Mouse (Mus musculus) MEL (cell line): Measurements from ENCODE around the gene Klhdc8a. TPM values are rescaled to one million over a fixed set of nuclear protein-coding genes. Genes with fewer than 3 reads are reported as not detected.
A peak's percentile ranks its signal among the peaks of the same experiment; 100 is the strongest.

Experiments
- DNase-seq: peaks from one replicate; pipeline ENCODE4 v3.0.0; 2011; ENCODE audit warnings: low read depth, low spot score
- H3K27ac ChIP-seq: 2 replicates; pipeline ENCODE4 v1.5.1; 2012; ENCODE audit warnings: low read depth, mild to moderate bottlenecking, control low read depth, low read length, moderate library complexity; ENCODE audit not compliant: control insufficient read depth
- H3K27me3 ChIP-seq, 2 experiments: fragments of 150-350 bp in 1 of 2; sonication (generic) in 1 of 2; 2 replicates each; pipeline ENCODE4 v1.6.1; 2012; ENCODE audit warnings: low read length in 2 of 2, mild to moderate bottlenecking in 2 of 2, improper control_type of control experiment in 1 of 2, moderate library complexity in 1 of 2; ENCODE audit not compliant: insufficient read depth in 2 of 2, control insufficient read depth in 1 of 2
- H3K36me3 ChIP-seq, 2 experiments: 2 replicates each; pipeline ENCODE4 v1.6.1; 2012 to 2014; ENCODE audit warnings: low read length in 2 of 2, improper control_type of control experiment in 1 of 2, inconsistent platforms in 1 of 2, mild to moderate bottlenecking in 1 of 2; ENCODE audit not compliant: insufficient read depth in 2 of 2, control insufficient read depth in 1 of 2
- H3K4me1 ChIP-seq, 2 experiments: fragments of 150-350 bp in 1 of 2; sonication (generic) in 1 of 2; 2 replicates each; pipeline ENCODE4 v1.6.1; 2012; ENCODE audit warnings: low read length in 2 of 2, improper control_type of control experiment in 1 of 2, mild to moderate bottlenecking in 1 of 2; ENCODE audit not compliant: insufficient read depth in 2 of 2, control insufficient read depth in 1 of 2
- H3K4me3 ChIP-seq, 2 experiments: fragments of 150-350 bp in 1 of 2; sonication (generic) in 1 of 2; 2 replicates each; pipeline ENCODE4 v1.5.1; 2012; ENCODE audit warnings: low read depth in 2 of 2, low read length in 2 of 2, mild to moderate bottlenecking in 2 of 2, moderate library complexity in 2 of 2, control low read depth in 1 of 2, improper control_type of control experiment in 1 of 2; ENCODE audit not compliant: control insufficient read depth in 1 of 2, insufficient read depth in 1 of 2
- H3K79me2 ChIP-seq: 2 replicates; pipeline ENCODE4 v1.6.1; 2012; ENCODE audit warnings: mild to moderate bottlenecking, low read length, moderate library complexity; ENCODE audit not compliant: control insufficient read depth, poor library complexity, insufficient read depth
- H3K9ac ChIP-seq: 2 replicates; pipeline ENCODE4 v1.6.1; 2012; ENCODE audit warnings: low read depth, mild to moderate bottlenecking, control low read depth, low read length, moderate library complexity; ENCODE audit not compliant: control insufficient read depth, poor library complexity, severe bottlenecking
- H3K9me3 ChIP-seq: fragments of 150-350 bp; sonication (generic); replicated peaks from 2 replicates; pipeline ENCODE4 v1.6.1; 2012; ENCODE audit warnings: mild to moderate bottlenecking, low read length, improper control_type of control experiment, moderate library complexity; ENCODE audit not compliant: insufficient read depth
- BHLHE40 ChIP-seq: IDR thresholded peaks from 2 replicates; pipeline ENCODE4 v1.6.1; 2012; ENCODE audit warnings: low read depth, mild to moderate bottlenecking, inconsistent platforms, low read length, improper control_type of control experiment, borderline replicate concordance
- E2F4 ChIP-seq: IDR thresholded peaks from 2 replicates; pipeline ENCODE4 v1.6.1; 2011; ENCODE audit warnings: low read depth, low read length, improper control_type of control experiment, borderline replicate concordance
- ELF1 ChIP-seq: IDR thresholded peaks from 2 replicates; pipeline ENCODE4 v1.6.1; 2014; ENCODE audit warnings: low read depth, mild to moderate bottlenecking, inconsistent platforms, low read length, improper control_type of control experiment, moderate library complexity
- ETS1 ChIP-seq: IDR thresholded peaks from 2 replicates; pipeline ENCODE4 v1.6.1; 2012; ENCODE audit warnings: low read depth, mild to moderate bottlenecking, inconsistent platforms, low read length, improper control_type of control experiment, moderate library complexity
- GATA1 ChIP-seq: IDR thresholded peaks from 2 replicates; pipeline ENCODE4 v1.6.1; 2011; ENCODE audit warnings: low read depth, low read length, improper control_type of control experiment
- HCFC1 ChIP-seq: IDR thresholded peaks from 2 replicates; pipeline ENCODE4 v1.6.1; 2012; ENCODE audit warnings: low read depth, mild to moderate bottlenecking, inconsistent platforms, low read length, improper control_type of control experiment, moderate library complexity
- KAT2A ChIP-seq: conservative IDR thresholded peaks from 2 replicates; pipeline ENCODE4 v1.6.1; 2012; ENCODE audit warnings: low read depth, low read length, improper control_type of control experiment, inconsistent platforms
- MAFK ChIP-seq: IDR thresholded peaks from 2 replicates; pipeline ENCODE4 v1.6.1; 2011; ENCODE audit warnings: low read depth, mild to moderate bottlenecking, low read length, improper control_type of control experiment, borderline replicate concordance
- MAX ChIP-seq: IDR thresholded peaks from 2 replicates; pipeline ENCODE4 v1.6.1; 2011; ENCODE audit warnings: low read length, improper control_type of control experiment
- MAZ ChIP-seq: IDR thresholded peaks from 2 replicates; pipeline ENCODE4 v1.6.1; 2012; ENCODE audit warnings: low read depth, mild to moderate bottlenecking, inconsistent platforms, low read length, improper control_type of control experiment
- MYB ChIP-seq: IDR thresholded peaks from 2 replicates; pipeline ENCODE4 v1.6.1; 2011; ENCODE audit warnings: mild to moderate bottlenecking, low read depth, low read length, improper control_type of control experiment
- NELFE ChIP-seq: IDR thresholded peaks from 2 replicates; pipeline ENCODE4 v1.6.1; 2011; ENCODE audit warnings: low read depth, low read length, improper control_type of control experiment
- NRF1 ChIP-seq: IDR thresholded peaks from 2 replicates; pipeline ENCODE4 v1.6.1; 2014; ENCODE audit warnings: low read depth, mild to moderate bottlenecking, inconsistent platforms, low read length, improper control_type of control experiment, moderate library complexity; ENCODE audit not compliant: poor library complexity, insufficient read depth, severe bottlenecking
- POLR2AphosphoS2 ChIP-seq: IDR thresholded peaks from 2 replicates; pipeline ENCODE4 v1.6.1; 2011; ENCODE audit warnings: low read length, improper control_type of control experiment
- RAD21 ChIP-seq: IDR thresholded peaks from 2 replicates; pipeline ENCODE4 v1.6.1; 2011; ENCODE audit warnings: mild to moderate bottlenecking, low read depth, low read length, improper control_type of control experiment
- SIN3A ChIP-seq: IDR thresholded peaks from 2 replicates; pipeline ENCODE4 v1.6.1; 2012; ENCODE audit warnings: low read length, improper control_type of control experiment, inconsistent platforms
- USF2 ChIP-seq, 2 experiments: IDR thresholded peaks; 2 replicates each; pipeline ENCODE4 v1.6.1; 2011 to 2012; ENCODE audit warnings: improper control_type of control experiment in 2 of 2, low read length in 2 of 2, borderline replicate concordance in 1 of 2, inconsistent platforms in 1 of 2, low read depth in 1 of 2, mild to moderate bottlenecking in 1 of 2; ENCODE audit not compliant: insufficient read depth in 1 of 2
- ZKSCAN1 ChIP-seq: IDR thresholded peaks from 2 replicates; pipeline ENCODE4 v1.6.1; 2012; ENCODE audit warnings: low read depth, mild to moderate bottlenecking, inconsistent platforms, low read length, improper control_type of control experiment, moderate library complexity
- ZMIZ1 ChIP-seq: IDR thresholded peaks from 2 replicates; pipeline ENCODE4 v1.6.1; 2012; ENCODE audit warnings: low read depth, mild to moderate bottlenecking, inconsistent platforms, low read length, improper control_type of control experiment, moderate library complexity
- polyA plus RNA-seq, 2 experiments: library from polyadenylated mRNA; stranded (reverse) in 1 of 2; unstranded in 1 of 2; fragments of >175 nt in 1 of 2; fragments of >200 nt in 1 of 2; gene quantifications; 2 replicates each; pipeline versions ENCODE4 v1.2.1 to v1.2.4; 2012; ENCODE audit warnings: low replicate concordance in 2 of 2, low read depth in 1 of 2; ENCODE audit not compliant: insufficient read length in 2 of 2, insufficient read depth in 1 of 2, missing spikeins in 1 of 2
- total RNA-seq: library from RNA; depleted of rRNA; stranded (reverse); fragments of 300-350 nt; gene quantifications from 2 replicates; pipeline ENCODE4 v1.2.3, GENCODE M21; 2012

Klhdc8a gene
- total and polyA plus RNA-seq, 3 experiments: not detected

DNA sequence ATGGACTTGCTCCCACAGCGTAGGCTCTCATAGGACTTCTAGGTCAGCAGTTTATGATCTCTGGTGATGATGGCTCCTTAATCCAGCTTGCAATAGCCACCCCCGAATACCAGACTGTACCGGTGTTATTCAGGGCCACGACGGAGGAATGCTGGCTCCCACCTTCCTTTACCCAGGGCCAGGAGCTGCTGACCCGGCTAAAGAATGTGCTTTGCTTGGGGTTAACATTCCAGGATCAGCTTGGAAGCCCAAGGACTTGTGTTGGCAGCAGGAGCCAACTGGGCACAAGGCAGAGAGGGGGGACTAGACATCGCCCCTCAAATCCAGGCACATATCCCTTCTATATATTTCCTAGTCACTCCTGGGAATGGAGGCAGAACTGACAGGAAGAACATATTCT, 12.3 kb downstream of the Klhdc8a start:
- Histone ChIP-seq H3K9ac (no peak overlapping the region), H3K27ac (no peak overlapping the region), H3K9me3 (no peaks in the 10 kb centered on the region), H3K4me1 (peaks cover 19 to 43% of the 10 kb centered on the region in 2 experiments), H3K79me2 (no peaks in the 10 kb centered on the region), H3K4me3 (no peak overlapping the region), H3K36me3 (peaks cover 0 to 26% of the 10 kb centered on the region in 2 experiments; a peak in 2 of 4 replicates), H3K27me3 (peaks cover 0 to under 1% of the 10 kb centered on the region in 2 experiments; a peak in 1 of 4 replicates)
- no peak for DNase-seq
- TF ChIP-seq E2F4 (no peak), NRF1 (no peak), KAT2A (no peak), MAFK (no peak), ZMIZ1 (no peak), POLR2AphosphoS2 (no peak), GATA1 (no peak), NELFE (no peak), RAD21 (no peak), MAX (no peak), ZKSCAN1 (no peak), ETS1 (no peak), SIN3A (no peak), MAZ (no peak), USF2 (IDR thresholded peaks at IDR 0.05; ENCODE audit: borderline replicate concordance in 1 of 2, insufficient read depth in 1 of 2, low read depth in 1 of 2, low read length in 2 of 2) (no peak), HCFC1 (no peak), MYB (no peak), BHLHE40 (no peak)

DNA sequence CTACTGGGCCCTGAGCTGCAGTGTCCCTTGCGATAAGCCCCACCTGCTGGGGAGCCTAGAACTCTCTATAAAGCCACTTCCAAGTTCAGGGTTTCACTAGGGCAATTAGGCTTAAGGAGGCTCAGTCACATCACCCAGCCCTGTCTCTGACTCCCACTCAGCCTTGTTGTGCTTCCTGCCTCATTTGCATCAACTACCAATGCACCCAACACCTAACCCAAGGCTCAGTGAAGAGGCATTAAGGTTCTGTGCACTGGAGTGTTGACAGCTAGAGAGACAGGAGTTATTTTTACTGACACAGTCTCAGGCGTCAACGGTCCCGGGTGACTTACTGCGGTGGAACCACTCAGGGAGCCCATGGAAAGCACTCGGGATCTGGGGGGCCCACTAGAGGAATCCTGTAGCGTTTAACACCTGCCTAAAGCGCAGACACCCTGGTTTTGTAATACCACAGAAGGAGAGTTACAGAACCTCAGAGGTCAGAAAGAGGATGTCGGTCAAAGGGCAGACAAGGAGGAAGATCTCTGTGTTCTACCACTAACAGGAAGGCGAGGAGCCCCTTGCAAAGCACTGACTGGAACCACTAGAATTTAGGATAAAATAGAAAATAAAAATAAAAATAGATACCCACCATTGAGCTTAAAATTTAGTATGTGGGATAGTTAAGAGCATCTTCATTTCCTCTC, 12.9 kb downstream of the Klhdc8a start:
- H3K27me3 ChIP-seq: no peaks in the 10 kb centered on the region; a peak in 1 of 4 replicates

More for the DNA sequence above, 12.9 kb downstream of the Klhdc8a start:
- H3K27ac ChIP-seq: no peak overlapping the region
- DNase-seq: peak; percentile 40
- H3K9me3 ChIP-seq: no peaks in the 10 kb centered on the region
- TF ChIP-seq GATA1 (0 out of 2 replicates have a peak, but pooled peaks have one; percentile 3), ELF1 (no peak)
- H3K9ac ChIP-seq: no peak overlapping the region; the same call in 1 of the 2 replicates
- 0 out of 4 replicates have a peak overlapping the region, but pooled peaks of 1 of the 2 experiments have one; percentile 10 for H3K4me3 ChIP-seq
- H3K4me1 ChIP-seq: peaks cover 19 to 43% of the 10 kb centered on the region in 2 experiments
- 0 out of 2 replicates have a peak, but pooled peaks cover 1% of the 10 kb centered on the region for H3K79me2 ChIP-seq
- H3K36me3 ChIP-seq: peaks cover 0 to 26% of the 10 kb centered on the region in 2 experiments; a peak in 2 of 4 replicates
